Mouse (Mus musculus) stomach, postnatal 0 days (tissue): ENCODE measurements around the gene Arid1b.

Experiments
- CTCF ChIP-seq: IDR thresholded peaks from 2 replicates; pipeline ENCODE4 v1.5.1; 2016; ENCODE audit warnings: antibody characterized with exemption, low read depth, mild to moderate bottlenecking, moderate library complexity
- EP300 ChIP-seq: optimal IDR thresholded peaks from 2 replicates; pipeline ENCODE3; 2016; ENCODE audit warnings: antibody characterized with exemption

DNA sequence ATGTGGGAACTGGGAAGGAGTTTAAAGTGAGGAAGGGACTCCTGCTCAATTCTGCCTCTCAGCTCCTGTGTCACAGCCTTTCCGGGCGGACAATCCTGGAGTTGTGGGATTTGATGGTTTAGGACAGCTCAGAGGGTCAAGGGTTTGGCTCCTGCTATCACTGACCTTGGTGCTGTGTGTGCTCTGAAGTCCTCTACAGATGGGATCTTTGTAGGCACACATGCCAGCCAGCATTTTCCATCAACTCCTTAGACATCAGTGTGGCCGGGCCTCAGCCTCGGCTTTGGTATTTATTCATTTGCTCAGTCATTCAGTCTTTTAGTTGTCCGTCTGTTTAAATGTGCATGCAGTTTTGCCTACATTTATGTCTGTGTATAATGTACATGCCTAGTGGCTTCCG, 206.5 kb downstream of the Arid1b start:
- no peak for TF ChIP-seq EP300
- no peak for TF ChIP-seq CTCF
